Mouse (Mus musculus): ENCODE data around the gene Skiv2l. TPM values are rescaled to one million over a fixed set of nuclear protein-coding genes. Genes with fewer than 3 reads are reported as not detected.

Skiv2l gene
- polyA plus RNA-seq, 1 experiment = 38.4 TPM

GRCm38 (mm10) chr17:34874321-34874720 is 24.3 kb upstream of the Skiv2l start:
- no peaks in the 10 kb centered on the region for H3K79me2 ChIP-seq (ENCODE audit: control insufficient read depth, insufficient read depth)
- no peak overlapping the region for H3ac ChIP-seq (ENCODE audit: control insufficient read depth, insufficient read length)
- H3K36me3 ChIP-seq (ENCODE audit: control insufficient read depth, insufficient read depth) = no peaks in the 10 kb centered on the region
- no peaks in the 10 kb centered on the region for H3K27me3 ChIP-seq (ENCODE audit: control insufficient read depth, insufficient read depth, insufficient read length)
- TF ChIP-seq E2F4 (IDR thresholded peaks at IDR 0.05; ENCODE audit: insufficient read depth) = no peak
- no peak for TF ChIP-seq MAX (IDR thresholded peaks at IDR 0.05; ENCODE audit: low read depth)
- no peak for TF ChIP-seq TCF12 (IDR thresholded peaks at IDR 0.05; ENCODE audit: insufficient read depth, poor library complexity, severe bottlenecking)
- no peak for TF ChIP-seq TCF3 (IDR thresholded peaks at IDR 0.05; ENCODE audit: insufficient read length, low read depth)
- no peak for TF ChIP-seq MYOD1 (IDR thresholded peaks at IDR 0.05; ENCODE audit: control insufficient read depth in 1 of 3, insufficient read length in 2 of 3, low read depth in 2 of 3)
- TF ChIP-seq MYOG (IDR thresholded peaks at IDR 0.05; ENCODE audit: control insufficient read depth in 1 of 3, insufficient read depth in 1 of 3, insufficient read length in 2 of 3, low read depth in 2 of 3) = no peak
- TF ChIP-seq REST (IDR thresholded peaks at IDR 0.05; ENCODE audit: insufficient read depth, insufficient read length) = no peak
- TF ChIP-seq POLR2AphosphoS2 (IDR thresholded peaks at IDR 0.05; ENCODE audit: insufficient read length, low read depth) = no peak
- TF ChIP-seq SRF (IDR thresholded peaks at IDR 0.05; ENCODE audit: control insufficient read depth, insufficient read length, low read depth) = no peak
- TF ChIP-seq CEBPB (IDR thresholded peaks at IDR 0.05; ENCODE audit: insufficient read depth, poor library complexity, severe bottlenecking) = no peak
- no peak for TF ChIP-seq USF1 (IDR thresholded peaks at IDR 0.05; ENCODE audit: low read depth)
- no peak for TF ChIP-seq POLR2A (IDR thresholded peaks at IDR 0.05; ENCODE audit: insufficient read length, low read depth)
- no peak overlapping the region for H3K4me2 ChIP-seq (ENCODE audit: low read depth)
- H3K4me3 ChIP-seq = no peak overlapping the region

- Histone ChIP-seq H3K79me2 (ENCODE audit: control insufficient read depth, insufficient read depth) (no peaks in the 10 kb centered on the region), H3K4me3 (no peak overlapping the region)
- no peak for TF ChIP-seq MAX (IDR thresholded peaks at IDR 0.05; ENCODE audit: low read depth)
- no peak for TF ChIP-seq REST (IDR thresholded peaks at IDR 0.05; ENCODE audit: insufficient read depth, insufficient read length)
- no peak for TF ChIP-seq CEBPB (IDR thresholded peaks at IDR 0.05; ENCODE audit: insufficient read depth, poor library complexity, severe bottlenecking)
- no peak for TF ChIP-seq POLR2A (IDR thresholded peaks at IDR 0.05; ENCODE audit: insufficient read length, low read depth)
- TF ChIP-seq POLR2AphosphoS2 (IDR thresholded peaks at IDR 0.05; ENCODE audit: insufficient read length, low read depth) = no peak
- TF ChIP-seq E2F4 (IDR thresholded peaks at IDR 0.05; ENCODE audit: insufficient read depth) = no peak
- TF ChIP-seq MYOD1 (IDR thresholded peaks at IDR 0.05; ENCODE audit: control insufficient read depth in 1 of 3, insufficient read length in 2 of 3, low read depth in 2 of 3) = no peak
- TF ChIP-seq MYOG (IDR thresholded peaks at IDR 0.05; ENCODE audit: control insufficient read depth in 1 of 3, insufficient read depth in 1 of 3, insufficient read length in 2 of 3, low read depth in 2 of 3) = no peak
- TF ChIP-seq TCF12 (IDR thresholded peaks at IDR 0.05; ENCODE audit: insufficient read depth, poor library complexity, severe bottlenecking) = no peak
- no peak for TF ChIP-seq USF1 (IDR thresholded peaks at IDR 0.05; ENCODE audit: low read depth)
- no peak for TF ChIP-seq SRF (IDR thresholded peaks at IDR 0.05; ENCODE audit: control insufficient read depth, insufficient read length, low read depth)
- no peak for TF ChIP-seq TCF3 (IDR thresholded peaks at IDR 0.05; ENCODE audit: insufficient read length, low read depth)
These were observed 16.0 kb upstream of the Skiv2l start for GRCm38 (mm10) chr17:34865981-34866380.

DNA sequence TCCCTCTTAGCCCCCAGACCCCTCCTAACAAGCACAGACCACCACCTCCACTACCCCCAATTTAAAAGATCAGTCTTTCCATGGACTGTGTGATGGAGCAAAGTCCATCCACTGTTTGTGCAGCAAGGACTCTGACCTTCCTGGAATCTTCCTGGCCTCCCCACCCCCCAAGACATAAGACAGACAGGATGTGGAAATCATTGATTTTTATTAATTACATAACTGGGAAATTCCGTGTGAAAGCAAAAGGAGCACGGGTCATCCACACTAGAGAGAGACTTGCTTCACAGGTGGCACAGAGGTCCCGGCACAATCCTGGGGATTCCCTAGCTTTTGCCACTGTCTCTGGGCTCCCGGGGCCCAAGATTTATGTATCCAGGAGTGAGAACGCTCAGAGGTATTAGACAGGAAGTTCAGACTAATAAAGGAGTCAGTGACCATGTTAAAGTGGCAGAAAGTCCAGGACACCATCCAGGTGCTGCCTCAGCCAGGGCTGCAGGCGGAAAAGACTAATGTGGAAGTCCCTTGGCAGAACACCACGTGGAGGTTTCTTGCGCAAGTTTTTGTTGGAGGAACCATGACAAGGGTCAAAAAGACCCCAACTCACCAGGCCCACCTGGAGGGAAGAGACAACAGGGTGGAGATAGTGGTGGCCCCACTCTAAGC is 12.5 kb upstream of the Skiv2l start, which contains the start of gene Cfb:
TSS of gene Cfb (minus strand) at position 103 of the 666 bp plus-strand sequence.
- no peaks in the 10 kb centered on the region for H3K79me2 ChIP-seq (ENCODE audit: control insufficient read depth, insufficient read depth)
- TF ChIP-seq REST (IDR thresholded peaks at IDR 0.05; ENCODE audit: insufficient read depth, insufficient read length) (no peak), E2F4 (IDR thresholded peaks at IDR 0.05; ENCODE audit: insufficient read depth) (no peak), POLR2AphosphoS2 (IDR thresholded peaks at IDR 0.05; ENCODE audit: insufficient read length, low read depth) (no peak)
- peaks cover 30% of the 10 kb centered on the region for H3K27me3 ChIP-seq (ENCODE audit: control insufficient read depth, insufficient read depth, insufficient read length)
- H3K4me3 ChIP-seq = no peak within 1 kb of the TSS
- no peak within 1 kb of the TSS for H3ac ChIP-seq (ENCODE audit: control insufficient read depth, insufficient read length)
- H3K4me2 ChIP-seq (ENCODE audit: low read depth) = no peak within 1 kb of the TSS
- H3K36me3 ChIP-seq (ENCODE audit: control insufficient read depth, insufficient read depth) = no peaks in the 10 kb centered on the region

More at GRCm38 (mm10) chr17:34865981-34866380, 16.0 kb upstream of the Skiv2l start:
- Histone ChIP-seq H3K36me3 (ENCODE audit: control insufficient read depth, insufficient read depth) (no peaks in the 10 kb centered on the region), H3K27me3 (ENCODE audit: control insufficient read depth, insufficient read depth, insufficient read length) (peaks cover 29% of the 10 kb centered on the region), H3ac (ENCODE audit: control insufficient read depth, insufficient read length) (no peak overlapping the region), H3K4me2 (ENCODE audit: low read depth) (no peak overlapping the region)

GRCm38 (mm10) chr17:34861704-34862415 is 11.8 kb upstream of the Skiv2l start:
- Histone ChIP-seq H3ac (ENCODE audit: control insufficient read depth, insufficient read length) (no peak overlapping the region), H3K79me2 (ENCODE audit: control insufficient read depth, insufficient read depth) (no peaks in the 10 kb centered on the region), H3K4me2 (ENCODE audit: low read depth) (no peak overlapping the region), H3K27me3 (ENCODE audit: control insufficient read depth, insufficient read depth, insufficient read length) (peaks cover 30% of the 10 kb centered on the region), H3K4me3 (no peak overlapping the region), H3K36me3 (ENCODE audit: control insufficient read depth, insufficient read depth) (peaks cover 7% of the 10 kb centered on the region)
- TF ChIP-seq POLR2A (IDR thresholded peaks at IDR 0.05; ENCODE audit: insufficient read length, low read depth) (no peak), MAX (IDR thresholded peaks at IDR 0.05; ENCODE audit: low read depth) (no peak), MYOG (IDR thresholded peaks at IDR 0.05; ENCODE audit: control insufficient read depth in 1 of 3, insufficient read depth in 1 of 3, insufficient read length in 2 of 3, low read depth in 2 of 3) (no peak)

GRCm38 (mm10) chr17:34860514-34860913 is 10.5 kb upstream of the Skiv2l start:
- Histone ChIP-seq H3K27me3 (ENCODE audit: control insufficient read depth, insufficient read depth, insufficient read length) (peaks cover 30% of the 10 kb centered on the region), H3K4me3 (no peak overlapping the region), H3K79me2 (ENCODE audit: control insufficient read depth, insufficient read depth) (no peaks in the 10 kb centered on the region), H3K4me2 (ENCODE audit: low read depth) (no peak overlapping the region), H3ac (ENCODE audit: control insufficient read depth, insufficient read length) (no peak overlapping the region), H3K36me3 (ENCODE audit: control insufficient read depth, insufficient read depth) (peaks cover 7% of the 10 kb centered on the region)
- TF ChIP-seq POLR2AphosphoS2 (IDR thresholded peaks at IDR 0.05; ENCODE audit: insufficient read length, low read depth) = peak; percentile 58
- TF ChIP-seq REST (IDR thresholded peaks at IDR 0.05; ENCODE audit: insufficient read depth, insufficient read length) = no peak
- no peak for TF ChIP-seq MAX (IDR thresholded peaks at IDR 0.05; ENCODE audit: low read depth)
